Mouse (Mus musculus): ENCODE measurements around the gene Gm49366.
"Not testable (repeated sequence)": the region's sequence is repeated elsewhere in the genome, so short reads cannot be mapped to it uniquely, and the experiment has no call there.

Gm49366 gene

DNA sequence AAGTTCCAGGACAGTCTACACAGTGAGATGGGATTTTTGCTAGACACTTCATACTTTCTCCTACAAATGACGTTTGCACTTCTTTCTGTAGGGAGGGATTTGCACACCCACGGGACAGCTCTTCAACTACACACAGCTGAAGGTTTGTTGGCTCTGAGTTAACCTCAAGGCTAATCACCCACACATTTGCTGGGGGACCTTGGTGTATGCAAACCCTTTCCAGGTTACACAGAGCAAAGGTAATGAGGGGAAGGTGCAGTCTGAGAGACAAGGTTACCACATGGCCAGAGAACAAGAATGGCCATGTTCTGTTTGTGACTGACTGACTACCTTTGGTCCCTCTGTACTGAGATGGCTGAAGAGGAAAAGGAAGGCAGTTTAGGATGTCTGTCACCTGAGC, 45.1 kb downstream of the Gm49366 start:
- DNase-seq (ENCODE audit: low read depth, low spot score), result no peak

DNA sequence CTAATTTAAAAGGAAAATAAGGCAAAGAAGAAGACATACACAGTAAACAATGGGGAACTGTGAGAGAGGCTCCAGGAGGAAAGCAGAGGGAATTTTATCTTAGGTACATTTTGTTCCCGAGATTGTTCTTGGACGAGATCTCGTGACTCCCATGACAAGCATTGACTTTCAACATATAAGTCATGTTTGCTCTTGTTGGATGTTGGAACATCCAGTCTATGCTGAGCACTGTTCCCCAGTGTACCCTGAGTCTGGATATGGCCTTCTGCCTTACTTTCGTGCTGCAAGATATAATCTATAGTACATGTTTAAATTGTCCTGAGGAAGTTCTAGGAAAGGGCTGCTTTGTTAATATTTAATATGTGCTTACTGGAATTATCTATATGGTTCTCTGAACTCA, 45.8 kb downstream of the Gm49366 start:
- no peak for DNase-seq (ENCODE audit: low read depth, low spot score)

DNA sequence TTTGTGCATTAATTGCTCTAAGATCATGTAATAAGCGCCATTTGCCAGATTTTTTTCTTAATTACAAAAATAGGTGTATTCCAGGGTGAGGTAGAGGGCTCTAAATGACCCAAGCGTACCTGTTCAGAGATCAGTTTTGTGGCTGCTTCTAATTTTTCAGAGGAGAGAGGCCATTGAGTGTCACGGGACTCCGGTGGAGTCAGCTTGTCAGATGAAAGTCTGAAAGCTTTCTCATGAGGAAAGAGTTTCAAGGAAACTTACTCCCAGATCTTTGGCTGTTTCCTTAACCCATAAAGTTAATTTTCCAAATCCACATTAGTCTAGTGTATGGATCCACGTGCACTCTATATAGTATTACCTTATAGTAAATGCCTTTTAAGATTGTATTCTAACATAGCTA, 55.9 kb downstream of the Gm49366 start:
- not testable (repeated sequence) for DNase-seq (ENCODE audit: low read depth, low spot score)

DNA sequence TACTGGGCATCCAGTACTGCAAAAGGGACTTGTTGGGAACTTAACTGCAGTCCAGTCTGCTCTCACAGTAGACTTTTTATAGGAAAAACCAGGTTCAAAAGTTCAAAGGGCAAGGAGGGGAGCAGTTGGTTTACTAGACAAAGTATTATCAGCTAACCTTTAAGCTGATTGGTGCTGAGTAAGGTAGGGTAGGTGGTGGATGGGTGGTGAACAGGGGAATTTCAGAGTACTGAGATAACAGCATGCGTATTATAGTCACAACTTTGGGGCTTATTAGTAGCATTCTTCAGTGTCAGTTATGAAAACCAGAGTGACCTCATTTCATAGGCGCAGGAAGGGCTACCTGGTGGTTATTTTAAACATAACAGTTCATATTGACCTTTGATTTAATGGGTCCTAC, 60.9 kb downstream of the Gm49366 start:
- no peak for DNase-seq (ENCODE audit: low read depth, low spot score)

DNA sequence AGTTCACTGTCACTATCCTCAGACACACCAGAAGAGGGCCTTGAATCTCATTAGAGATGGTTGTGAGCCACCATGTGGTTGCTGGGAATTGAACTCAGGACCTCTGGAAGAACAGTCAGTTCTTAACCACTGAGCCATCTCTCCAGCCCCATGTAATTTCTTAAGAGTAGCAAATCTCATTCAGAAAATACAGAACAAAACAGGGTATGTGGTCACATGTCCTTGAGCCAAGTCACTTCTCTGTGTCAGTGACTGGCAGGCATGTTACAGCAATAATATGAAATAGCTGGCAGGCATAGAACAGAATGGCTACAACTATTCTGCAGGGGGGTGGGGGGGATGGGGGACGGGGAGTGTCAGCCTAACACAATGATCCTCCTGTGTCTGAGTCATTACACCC, 61.3 kb downstream of the Gm49366 start:
- no peak for DNase-seq (ENCODE audit: low read depth, low spot score)

DNA sequence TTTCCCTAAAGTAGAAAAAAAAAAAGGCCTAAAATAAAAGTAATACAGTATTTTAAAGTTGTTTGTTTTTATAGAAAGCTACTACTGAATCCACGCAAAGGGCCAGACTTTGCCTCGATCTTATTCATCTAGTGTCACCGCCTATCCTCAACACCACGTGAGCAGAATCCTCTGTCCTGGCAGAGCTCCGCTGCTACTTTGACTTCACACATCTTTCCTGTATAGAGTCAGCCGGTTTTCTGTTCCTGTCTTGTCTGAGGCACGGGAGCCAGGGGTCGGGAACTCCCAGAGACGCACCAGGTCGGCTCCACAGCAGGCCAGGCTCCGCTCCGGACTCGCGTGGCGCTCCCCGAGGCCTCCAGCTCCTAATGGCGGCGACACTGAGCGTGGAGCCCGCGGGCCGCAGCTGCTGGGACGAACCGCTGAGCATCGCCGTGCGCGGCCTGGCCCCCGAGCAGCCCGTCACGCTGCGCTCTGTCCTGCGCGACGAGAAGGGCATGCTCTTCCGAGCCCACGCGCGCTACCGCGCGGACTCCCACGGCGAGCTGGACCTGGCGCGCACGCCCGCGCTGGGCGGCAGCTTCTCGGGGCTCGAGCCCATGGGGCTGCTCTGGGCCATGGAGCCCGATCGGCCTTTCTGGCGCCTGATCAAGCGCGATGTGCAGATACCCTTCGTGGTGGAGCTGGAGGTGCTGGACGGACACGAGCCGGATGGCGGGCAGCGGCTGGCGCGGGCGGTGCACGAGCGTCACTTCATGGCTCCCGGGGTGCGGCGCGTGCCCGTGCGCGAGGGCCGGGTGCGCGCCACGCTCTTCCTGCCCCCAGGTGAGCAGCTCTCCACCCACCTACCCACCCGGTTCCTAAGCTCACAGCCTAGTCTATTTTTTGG, 62.1 kb downstream of the Gm49366 start, which contains the start of gene Acot6:
Acot6 (plus strand) TSS at position 51 of the 889 bp plus-strand sequence.
- not testable (repeated sequence) for DNase-seq (ENCODE audit: low read depth, low spot score)

DNA sequence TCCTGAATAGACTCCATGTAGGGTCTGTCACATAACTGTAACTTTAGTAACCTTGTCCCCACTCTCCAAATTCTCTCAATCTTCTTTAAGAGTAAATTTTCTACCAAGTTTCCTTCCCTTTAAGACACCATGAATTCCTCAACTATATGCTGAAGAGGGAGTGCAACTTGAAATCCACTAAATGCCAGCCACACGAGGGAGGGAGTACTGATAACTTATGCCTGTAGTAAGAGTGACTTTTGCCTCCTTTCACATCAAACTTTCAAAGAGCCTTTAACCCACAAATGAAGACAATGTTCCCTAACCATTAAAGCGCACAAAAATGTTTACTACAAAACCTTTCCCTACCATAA, 62.7 kb downstream of the Gm49366 start:
- no peak for DNase-seq (ENCODE audit: low read depth, low spot score)

DNA sequence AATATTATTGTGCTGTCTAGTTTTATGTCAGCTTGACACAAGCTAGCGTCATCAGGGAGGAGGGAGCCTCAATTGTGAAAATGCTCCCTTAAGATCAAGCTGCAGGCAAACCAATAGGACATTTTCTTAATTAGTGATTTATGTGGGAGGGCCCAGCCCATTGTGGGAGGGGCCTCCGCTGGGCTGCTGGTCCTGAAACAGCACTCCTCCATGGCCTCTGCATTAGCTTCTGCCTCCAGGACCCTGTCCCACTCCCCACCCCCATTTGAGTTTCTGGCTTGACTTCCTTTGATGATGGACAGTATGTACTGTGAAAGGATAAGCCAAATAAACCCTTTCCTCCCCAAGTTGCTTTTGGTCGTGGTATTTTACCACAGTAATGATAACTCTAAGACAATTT, 68.3 kb downstream of the Gm49366 start:
- no peak for DNase-seq (ENCODE audit: low read depth, low spot score)

DNA sequence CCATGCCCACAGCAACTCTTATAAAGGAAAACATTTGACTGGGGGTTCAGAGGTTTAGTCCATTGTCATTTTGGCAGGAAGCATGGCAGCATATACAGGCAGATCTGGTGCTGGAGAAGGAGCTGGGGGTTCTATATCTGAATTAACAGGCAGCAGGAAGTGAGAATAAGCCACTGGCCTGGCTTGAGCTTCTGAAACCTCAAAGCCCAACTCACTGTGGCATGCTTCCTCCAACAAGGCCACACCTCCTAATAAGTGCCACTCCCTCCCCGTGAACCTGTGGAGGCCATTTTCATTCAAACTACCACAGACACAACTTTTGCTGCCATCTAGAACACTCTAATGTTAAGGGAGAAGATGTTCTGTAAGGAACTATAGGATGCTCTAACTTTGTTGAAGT, 69.0 kb downstream of the Gm49366 start:
- DNase-seq (ENCODE audit: low read depth, low spot score), result no peak

Data from brain, embryonic 18.5 days (tissue).